Mouse (Mus musculus) megakaryocyte, embryonic 14.5 days (primary cell): ENCODE data around the gene Adat1.

Source experiments
- FLI1 ChIP-seq: IDR thresholded peaks from 2 replicates; pipeline ENCODE4 v1.6.1; 2012; ENCODE audit warnings: low read length, inconsistent platforms, mixed read lengths
- GATA1 ChIP-seq: IDR thresholded peaks from 3 replicates; pipeline ENCODE4 v1.6.1; 2012; ENCODE audit warnings: mixed read lengths, low read length, inconsistent platforms, borderline replicate concordance

- no peak for TF ChIP-seq GATA1
- no peak for TF ChIP-seq FLI1
These were observed 40.2 kb downstream of the Adat1 start for GRCm38 (mm10) chr8:111951936-111952335.
